ENCODE assay signal across 11 mouse cellular contexts in genomic region chr15:100666219-100666696, GRCm38 (mm10). TPM values are rescaled to one million over a fixed set of nuclear protein-coding genes. Genes with fewer than 3 reads are reported as not detected.
A peak's percentile ranks its signal among the peaks of the same experiment; 100 is the strongest.
DNase-seq lines count a peak whose midpoint lies in the region; ATAC-seq and TF ChIP-seq lines count a peak whose summit lies in the region.
"Had no signal": no experiment of that assay in that cellular context is flagged by ENCODE, and none has a peak within 500 bp of the region (broad histone marks: within the 10 kb centered on the region; RNA-seq: fewer than 3 reads in every experiment).

No protein-coding gene starts in this region.

- TF ChIP-seq CTCF in brain, embryonic 14.5 days (IDR thresholded peaks at IDR 0.05; ENCODE audit: borderline replicate concordance, extremely low read depth, insufficient read depth, insufficient read length) = no peak

- peaks cover 22% of the 10 kb centered on the region for H3K4me1 ChIP-seq in intestine, embryonic 14.5 days (replicated peaks; ENCODE audit: control insufficient read depth, insufficient read depth, low read length)

- no peak overlapping the region for H3K4me2 ChIP-seq in intestine, embryonic 14.5 days (ENCODE audit: low read length)
- H3K4me2 ChIP-seq: midbrain, embryonic 15.5 days had no signal

- no peak for TF ChIP-seq POLR2A in brain, embryonic 14.5 days (IDR thresholded peaks at IDR 0.05; ENCODE audit: borderline replicate concordance, extremely low read depth, insufficient read depth, insufficient read length, poor library complexity, severe bottlenecking)

- peak; percentile 34; the same call in 1 of the 2 replicates for ATAC-seq in intestine, embryonic 14.5 days (replicated peaks; ENCODE audit: low FRiP score, low TSS enrichment, low read depth)
- ATAC-seq: midbrain, embryonic 15.5 days had no signal

- peak overlapping the region; percentile 57 for H3K27ac ChIP-seq in intestine, embryonic 14.5 days (ENCODE audit: low read depth)
- H3K27ac ChIP-seq: midbrain, embryonic 15.5 days had no signal

- WGBS in intestine, embryonic 14.5 days = 7% methylated on average over 7 of the region's 7 CpGs

- H3K4me3 ChIP-seq in intestine, embryonic 14.5 days (ENCODE audit: low read depth, low read length) = no peak overlapping the region
- H3K4me3 ChIP-seq: erythroblast, embryonic 14.5 days; midbrain, embryonic 15.5 days had no signal

- intact Hi-C loops in heart, postnatal 25 days (cut with DNase I) = no loop called here

- peak; percentile 32 to 40 for DNase-seq in heart, adult 18-20 months
- DNase-seq in heart, postnatal 25 days (ENCODE audit: low spot score) = no peak
- DNase-seq in brain, embryonic 14.5 days (ENCODE audit: low read depth) = peak; percentile 18
- peak; percentile 67 for DNase-seq in intestine, embryonic 14.5 days (ENCODE audit: low spot score)
- peak; percentile 35 for DNase-seq in mesoderm, embryonic 11.5 days (ENCODE audit: low read depth, low spot score)
- DNase-seq in gastrocnemius, postnatal 4 days (ENCODE audit: low spot score in 2 of 2) = no peak
- no peak for DNase-seq in testis, postnatal 10 days (ENCODE audit: low spot score)
- no peak for DNase-seq in right cerebral cortex, postnatal 10 days (ENCODE audit: low spot score in 2 of 2)

- no peaks in the 10 kb centered on the region for H3K36me3 ChIP-seq in intestine, embryonic 14.5 days (ENCODE audit: control insufficient read depth, insufficient read depth, low read length)
- H3K36me3 ChIP-seq: midbrain, embryonic 15.5 days had no signal

- H3K9ac ChIP-seq in intestine, embryonic 14.5 days (ENCODE audit: low read length) = no peak overlapping the region
- H3K9ac ChIP-seq: midbrain, embryonic 15.5 days had no signal

- H3K9me3 ChIP-seq in intestine, embryonic 14.5 days (ENCODE audit: control insufficient read depth, low read length) = no peaks in the 10 kb centered on the region
- H3K9me3 ChIP-seq: midbrain, embryonic 15.5 days had no signal

- no peaks in the 10 kb centered on the region for H3K27me3 ChIP-seq in intestine, embryonic 14.5 days (replicated peaks; ENCODE audit: control insufficient read depth, insufficient read depth, low read length)
- H3K27me3 ChIP-seq: midbrain, embryonic 15.5 days had no signal

RNA-seq across cellular contexts. Expression of gene Bin2, which starts 3.1 kb away (rescaled TPM):
- total RNA-seq in heart, adult 18-20 months (2021) = 1 to 10 TPM; 1.6 to 5.1 TPM
- total RNA-seq in heart, postnatal 25 days (2021) = 1 to 10 TPM; 1.2 to 1.7 TPM
- 1.1 and 1.8 TPM in 2 replicates for polyA plus RNA-seq in brain, embryonic 14.5 days (2012; rRNA removed)
- 5.7 and 6.4 TPM in 2 replicates for polyA plus RNA-seq in intestine, embryonic 14.5 days (2014; fragmentation: Nextera tagmentation; extraction: Ambion mirVana)
- 1 to 10 TPM; 1.6 to 2.3 TPM for total RNA-seq in gastrocnemius, postnatal 4 days (2021)
- polyA plus RNA-seq: C2C12 had no signal

RNA-seq across cellular contexts. Expression of gene Cela1, which starts 21.5 kb away (rescaled TPM):
- total RNA-seq in heart, adult 18-20 months (2021) = 1 to 10 TPM; 1.3 TPM
- total RNA-seq in heart, postnatal 25 days (2021) = under 1 TPM; 0.42 to 0.52 TPM
- polyA plus RNA-seq in brain, embryonic 14.5 days (2012; rRNA removed) = 0.68 and 0.71 TPM in 2 replicates
- polyA plus RNA-seq in intestine, embryonic 14.5 days (2014; fragmentation: Nextera tagmentation; extraction: Ambion mirVana) = 11.9 and 49.9 TPM in 2 replicates
- total RNA-seq in gastrocnemius, postnatal 4 days (2021) = under 1 TPM; 0.70 to 0.74 TPM

RNA-seq across cellular contexts. Expression of gene Smagp, which starts 29.5 kb away (rescaled TPM):
- total RNA-seq in heart, adult 18-20 months (2021) = 10 to 100 TPM; 11.3 to 18.5 TPM
- total RNA-seq in heart, postnatal 25 days (2021) = 10 to 100 TPM; 13.7 to 15.5 TPM
- polyA plus RNA-seq in brain, embryonic 14.5 days (2012; rRNA removed) = 3.4 and 4.6 TPM in 2 replicates
- polyA plus RNA-seq in intestine, embryonic 14.5 days (2014; fragmentation: Nextera tagmentation; extraction: Ambion mirVana) = 31.1 and 36.2 TPM in 2 replicates
- total RNA-seq in gastrocnemius, postnatal 4 days (2021) = 10 to 100 TPM in 1 of 2 experiments, 1 to 10 TPM in 1; 9.1 to 12.3 TPM

RNA-seq across cellular contexts. Expression of gene Dazap2, which starts 51.1 kb away (rescaled TPM):
- 100 to 1,000 TPM; 152 to 194 TPM for total RNA-seq in heart, adult 18-20 months (2021)
- 100 to 1,000 TPM; 145 to 156 TPM for total RNA-seq in heart, postnatal 25 days (2021)
- 139 and 230 TPM in 2 replicates for polyA plus RNA-seq in brain, embryonic 14.5 days (2012; rRNA removed)
- 269 and 284 TPM in 2 replicates for polyA plus RNA-seq in intestine, embryonic 14.5 days (2014; fragmentation: Nextera tagmentation; extraction: Ambion mirVana)
- total RNA-seq in gastrocnemius, postnatal 4 days (2021) = 10 to 100 TPM; 69.7 to 83.6 TPM

Comparison
In these comparisons a context has a peak if more than half of its experiments do, and no peak if none do; other contexts are left out.
1. DNase-seq: peak in heart, adult 18-20 months (2 of 2), brain, embryonic 14.5 days (single experiment), intestine, embryonic 14.5 days (single experiment) and mesoderm, embryonic 11.5 days (single experiment); none in heart, postnatal 25 days (single experiment), gastrocnemius, postnatal 4 days (0 of 2), testis, postnatal 10 days (single experiment) and right cerebral cortex, postnatal 10 days (0 of 2).